Comparison of ENCODE assay signal across 25 mouse cellular contexts in genomic region chr1:23538419-23538818, GRCm38 (mm10).
"Had no signal": no experiment of that assay in that cellular context is flagged by ENCODE, and none has a peak within 500 bp of the region (broad histone marks: within the 10 kb centered on the region; RNA-seq: fewer than 3 reads in every experiment).

No protein-coding gene starts in this region.

- H3K27ac ChIP-seq: kidney, postnatal 0 days; layer of hippocampus, adult 2 months; limb, embryonic 10.5 days; limb, embryonic 13.5 days; liver, embryonic 12.5 days; liver, embryonic 15.5 days; lung, embryonic 15.5 days; midbrain, embryonic 12.5 days; neural tube, embryonic 15.5 days; stomach, postnatal 0 days had no signal

- H3K4me2 ChIP-seq: limb, embryonic 13.5 days; liver, embryonic 12.5 days; liver, embryonic 15.5 days; lung, embryonic 15.5 days; midbrain, embryonic 12.5 days; neural tube, embryonic 15.5 days had no signal

- H3K9me3 ChIP-seq: limb, embryonic 10.5 days; limb, embryonic 13.5 days; lung, embryonic 15.5 days; midbrain, embryonic 12.5 days; neural tube, embryonic 15.5 days had no signal

- H3K27me3 ChIP-seq: limb, embryonic 13.5 days; liver, embryonic 12.5 days; liver, embryonic 15.5 days; lung, embryonic 15.5 days; megakaryocyte, embryonic 14.5 days; midbrain, embryonic 12.5 days; neural tube, embryonic 15.5 days had no signal

- H3K36me3 ChIP-seq: limb, embryonic 10.5 days; limb, embryonic 13.5 days; liver, embryonic 12.5 days; liver, embryonic 15.5 days; lung, embryonic 15.5 days; midbrain, embryonic 12.5 days; neural tube, embryonic 15.5 days had no signal

- ATAC-seq: liver, embryonic 12.5 days had no signal

- H3K4me1 ChIP-seq: limb, embryonic 10.5 days; limb, embryonic 13.5 days; liver, embryonic 12.5 days; liver, embryonic 15.5 days; lung, embryonic 15.5 days; megakaryocyte, embryonic 14.5 days; midbrain, embryonic 12.5 days had no signal

- DNase-seq: kidney, adult 2 months; kidney, postnatal 25 days; layer of hippocampus, adult 9-11 months; liver; lung, adult 18-20 months; lung, postnatal 10 days; lung, postnatal 36 days; right cerebral cortex, adult 18-20 months; right cerebral cortex, postnatal 14 days; right cerebral cortex, postnatal 4 days; thymus, adult 2 months; thymus, postnatal 14 days; thymus, postnatal 4 days had no signal

- H3K9ac ChIP-seq: limb, embryonic 13.5 days; liver, embryonic 12.5 days; liver, embryonic 15.5 days; lung, embryonic 15.5 days; midbrain, embryonic 12.5 days; neural tube, embryonic 15.5 days had no signal

- H3K4me3 ChIP-seq: layer of hippocampus, adult 2 months; limb, embryonic 10.5 days; limb, embryonic 13.5 days; liver, embryonic 12.5 days; liver, embryonic 15.5 days; lung, embryonic 15.5 days; megakaryocyte, embryonic 14.5 days; midbrain, embryonic 12.5 days; myocyte; neural tube, embryonic 15.5 days had no signal
